Comparison of ENCODE assay signal across 8 mouse cellular contexts in genomic region chr7:72306382-72306841, GRCm38 (mm10). TPM values are rescaled to one million over a fixed set of nuclear protein-coding genes. Genes with fewer than 3 reads are reported as not detected.
DNase-seq lines count a peak whose midpoint lies in the region; ATAC-seq and TF ChIP-seq lines count a peak whose summit lies in the region.

TSS of gene Mctp2 (minus strand) at chr7:72306608.

- H3K27me3 ChIP-seq in heart, postnatal 0 days (ENCODE audit: control insufficient read depth, insufficient read depth, low read length), result no peaks in the 10 kb centered on the region; the same call in 1 of the 2 replicates
- H3K27me3 ChIP-seq in lung, postnatal 0 days (replicated peaks; ENCODE audit: insufficient read depth, low read length), result no peaks in the 10 kb centered on the region

- H3K4me2 ChIP-seq in heart, postnatal 0 days (ENCODE audit: low read depth, low read length), result peak within 1 kb of the TSS; percentile 89
- H3K4me2 ChIP-seq in lung, postnatal 0 days (replicated peaks; ENCODE audit: low read depth, low read length), result peak within 1 kb of the TSS; percentile 84

- H3K9ac ChIP-seq in heart, postnatal 0 days (replicated peaks; ENCODE audit: low read depth, low read length), result peak within 1 kb of the TSS; percentile 19
- H3K9ac ChIP-seq in lung, postnatal 0 days (replicated peaks; ENCODE audit: low read depth), result peak within 1 kb of the TSS; percentile 45

- peak; percentile 77; the same call in 1 of the 2 replicates for ATAC-seq in heart, postnatal 0 days (ENCODE audit: insufficient read depth, low read depth)
- peak; percentile 98 for ATAC-seq in lung, postnatal 0 days

- TF ChIP-seq EP300 in heart, postnatal 0 days (IDR thresholded peaks at IDR 0.05; ENCODE audit: low read depth), result no peak
- no peak for TF ChIP-seq EP300 in lung, postnatal 0 days (IDR thresholded peaks at IDR 0.05)

- peak within 1 kb of the TSS; percentile 64 for H3K4me3 ChIP-seq in gastrocnemius, adult 2 months
- peak within 1 kb of the TSS; percentile 42 for H3K4me3 ChIP-seq in embryonic fibroblast, embryonic 13.5 days (ENCODE audit: insufficient read depth, low read length)
- peak within 1 kb of the TSS; percentile 55 for H3K4me3 ChIP-seq in heart, postnatal 0 days (ENCODE audit: low read depth, low read length)
- peak within 1 kb of the TSS; percentile 62 for H3K4me3 ChIP-seq in lung, postnatal 0 days (ENCODE audit: low read depth, low read length)

- under 1% methylated on average over 28 of the region's 28 CpGs for WGBS in heart, postnatal 0 days
- WGBS in lung, postnatal 0 days, result under 1% methylated on average over 28 of the region's 28 CpGs

- intact Hi-C loops in gastrocnemius, adult 2 months (cut with DNase I), result no loop called here

- TF ChIP-seq POLR2A in embryonic fibroblast, embryonic 13.5 days (IDR thresholded peaks at IDR 0.05; ENCODE audit: low read depth, low read length), result no peak

- TF ChIP-seq CTCF in gastrocnemius, adult 2 months (IDR thresholded peaks at IDR 0.05), result no peak
- no peak for TF ChIP-seq CTCF in embryonic fibroblast, embryonic 13.5 days (IDR thresholded peaks at IDR 0.05; ENCODE audit: borderline replicate concordance, insufficient read depth, low read length)
- no peak for TF ChIP-seq CTCF in heart, postnatal 0 days (IDR thresholded peaks at IDR 0.05; ENCODE audit: low read depth)
- no peak for TF ChIP-seq CTCF in lung, postnatal 0 days (IDR thresholded peaks at IDR 0.05)

- H3K27ac ChIP-seq in gastrocnemius, adult 2 months, result no peak within 1 kb of the TSS
- H3K27ac ChIP-seq in embryonic fibroblast, embryonic 13.5 days (ENCODE audit: insufficient read depth, low read length), result no peak within 1 kb of the TSS
- no peak within 1 kb of the TSS for H3K27ac ChIP-seq in heart, postnatal 0 days (ENCODE audit: low read depth)
- peak within 1 kb of the TSS; percentile 51 for H3K27ac ChIP-seq in lung, postnatal 0 days (ENCODE audit: low read length)

- H3K36me3 ChIP-seq in heart, postnatal 0 days (replicated peaks; ENCODE audit: control insufficient read depth, insufficient read depth, low read length), result no peaks in the 10 kb centered on the region
- H3K36me3 ChIP-seq in lung, postnatal 0 days (ENCODE audit: insufficient read depth, low read length), result no peaks in the 10 kb centered on the region

- H3K4me1 ChIP-seq in embryonic fibroblast, embryonic 13.5 days (ENCODE audit: control insufficient read depth, insufficient read depth, low read length), result no peaks in the 10 kb centered on the region
- peaks cover 9% of the 10 kb centered on the region; the same call in 1 of the 2 replicates for H3K4me1 ChIP-seq in heart, postnatal 0 days (ENCODE audit: control insufficient read depth, insufficient read depth)
- no peaks in the 10 kb centered on the region for H3K4me1 ChIP-seq in lung, postnatal 0 days (ENCODE audit: insufficient read depth, low read depth, low read length)

- DNase-seq in gastrocnemius, adult 2 months, result peak; percentile 49
- DNase-seq in gastrocnemius, adult 8-10 months (ENCODE audit: low spot score in 2 of 2), result no peak
- DNase-seq in heart, postnatal 0 days (ENCODE audit: low spot score), result no peak
- peak; percentile 65 to 87 for DNase-seq in kidney, postnatal 25 days
- DNase-seq in lung, postnatal 0 days (ENCODE audit: low spot score), result peak; percentile 94
- peak; percentile 34 for DNase-seq in ovary, postnatal 14 days (ENCODE audit: low spot score)
- peak; percentile 72 to 73 for DNase-seq in thymus, postnatal 10 days (ENCODE audit: low spot score in 2 of 2)

- H3K9me3 ChIP-seq in heart, postnatal 0 days (replicated peaks; ENCODE audit: control insufficient read depth, low read length), result no peaks in the 10 kb centered on the region
- no peaks in the 10 kb centered on the region for H3K9me3 ChIP-seq in lung, postnatal 0 days (ENCODE audit: low read length)

RNA-seq across cellular contexts. Expression of gene Mctp2, which starts in this region (rescaled TPM):
- under 1 TPM; 0.05 to 0.14 TPM for total RNA-seq in gastrocnemius, adult 2 months (2021)
- total RNA-seq in gastrocnemius, adult 8-10 months (2022), result under 1 TPM in 2 of 4 experiments, not detected in 2; 0.08 to 0.51 TPM
- 0.53 and 1.4 TPM in 2 replicates for polyA plus RNA-seq in embryonic fibroblast, embryonic 13.5 days (2011; ENCODE audit: insufficient read length, low read depth, missing spikeins)
- total RNA-seq in heart, postnatal 0 days (2014; rRNA removed; ENCODE audit: low replicate concordance), result 0.46 and 0.73 TPM in 2 replicates
- 0.10 and 0.29 TPM in 2 replicates for polyA plus RNA-seq in heart, postnatal 0 days (2015; fragmentation: Nextera tagmentation; extraction: Ambion mirVana)
- polyA plus RNA-seq in lung, postnatal 0 days (2015; fragmentation: Nextera tagmentation; extraction: Ambion mirVana), result 2.7 and 3.2 TPM in 2 replicates

Comparison
In these comparisons a context has a peak if more than half of its experiments do, and no peak if none do; other contexts are left out.
1. Peak in DNase-seq and H3K4me3 ChIP-seq in gastrocnemius, adult 2 months; RNA of the gene not detected or under 1 TPM.
2. Peak in ATAC-seq, H3K4me3 ChIP-seq, H3K9ac ChIP-seq and H3K4me2 ChIP-seq in heart, postnatal 0 days; RNA of the gene not detected or under 1 TPM.
3. DNase-seq: peak in kidney, postnatal 25 days (2 of 2), lung, postnatal 0 days (single experiment), ovary, postnatal 14 days (single experiment) and thymus, postnatal 10 days (2 of 2); none in gastrocnemius, adult 8-10 months (0 of 2) and heart, postnatal 0 days (single experiment).
4. Peak in every context shown above with its lines, with median percentiles within 50 percentile points of each other: H3K4me3 ChIP-seq.